Mouse (Mus musculus) splenic B cell, adult 2 months (primary cell): ENCODE results near the gene Prdm16.

Source experiments
- DNase-seq: peaks from one replicate; pipeline ENCODE4 v3.0.0-alpha.2; 2011; ENCODE audit warnings: low read depth, low spot score
- H3K27me3 ChIP-seq: 2 replicates; pipeline ENCODE4 v1.6.1; 2012; ENCODE audit warnings: mild to moderate bottlenecking, low read length, moderate library complexity, mixed read lengths; ENCODE audit not compliant: control insufficient read depth, poor library complexity, insufficient read depth, severe bottlenecking
- H3K36me3 ChIP-seq: 2 replicates; pipeline ENCODE4 v1.6.1; 2012; ENCODE audit warnings: mild to moderate bottlenecking, low read length, moderate library complexity, mixed read lengths; ENCODE audit not compliant: control insufficient read depth, poor library complexity, insufficient read depth, severe bottlenecking

Gene Prdm16

DNA sequence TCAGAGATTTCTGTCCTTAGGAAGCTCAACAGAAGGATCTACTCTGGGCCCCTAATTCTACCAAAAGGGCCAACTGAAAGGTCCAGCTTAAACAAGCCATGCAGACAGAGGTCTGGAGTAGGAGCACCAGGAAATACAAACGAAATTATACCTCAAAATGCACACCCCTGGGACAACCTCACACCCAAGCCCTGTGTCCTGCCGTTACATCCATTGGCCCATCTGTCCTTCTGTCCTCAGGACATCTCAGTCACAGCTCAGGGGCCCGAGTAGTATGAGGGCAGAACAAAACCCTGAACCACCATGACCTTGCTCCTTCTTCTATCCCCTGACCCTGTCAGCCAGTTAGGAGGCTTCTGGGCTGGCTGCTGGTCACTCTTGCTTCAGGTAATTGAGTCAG, 2.7 kb downstream of the Prdm16 start:
- no peak for DNase-seq
- Histone ChIP-seq H3K36me3 (no peaks in the 10 kb centered on the region), H3K27me3 (no peaks in the 10 kb centered on the region)

DNA sequence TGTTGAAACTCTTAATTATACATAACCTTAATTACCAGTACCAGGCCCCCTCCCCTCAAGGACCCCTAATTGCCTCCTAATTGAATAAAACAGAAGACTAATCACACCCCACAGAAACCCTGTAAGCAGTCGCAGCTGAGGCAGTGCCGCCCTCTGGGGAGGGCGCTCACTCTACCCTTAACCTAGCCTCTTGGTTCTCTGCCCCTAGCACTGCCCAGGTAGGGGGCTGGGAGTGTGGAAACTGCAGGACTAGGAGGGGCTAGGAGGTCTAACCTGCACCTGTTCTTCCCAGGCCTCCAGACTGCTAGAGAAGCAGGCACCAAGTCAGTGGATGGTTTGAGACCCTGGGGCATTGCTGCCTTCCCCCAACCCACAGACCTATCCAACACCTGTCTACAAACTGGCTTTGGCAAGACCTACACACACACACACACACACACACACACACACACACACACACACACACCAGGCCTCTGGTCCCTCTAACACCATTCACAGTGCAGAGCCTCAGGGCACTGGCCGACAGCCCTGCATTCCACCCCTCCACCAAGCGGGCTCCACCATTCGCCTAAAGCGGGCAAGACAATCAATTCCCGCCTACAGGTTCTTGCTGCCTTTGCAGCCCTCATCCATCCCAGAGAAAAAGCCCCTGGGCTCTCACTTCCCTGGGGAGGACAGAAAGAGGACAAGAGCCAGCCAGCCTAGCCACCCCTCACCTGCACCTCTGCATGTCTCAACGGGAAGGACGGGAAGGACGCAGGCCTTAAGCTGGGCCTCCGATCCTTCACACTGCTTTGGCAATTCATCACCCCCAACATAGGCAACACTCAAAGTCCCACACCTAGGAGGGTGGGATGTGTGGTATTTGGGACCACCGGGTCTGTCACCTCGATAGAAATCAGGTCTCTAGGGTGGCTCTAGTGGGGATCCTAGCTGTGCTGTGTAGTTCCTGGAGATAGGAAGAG, 3.6 kb downstream of the Prdm16 start:
- no peak for DNase-seq
- no peaks in the 10 kb centered on the region for H3K27me3 ChIP-seq
- H3K36me3 ChIP-seq, result no peaks in the 10 kb centered on the region

DNA sequence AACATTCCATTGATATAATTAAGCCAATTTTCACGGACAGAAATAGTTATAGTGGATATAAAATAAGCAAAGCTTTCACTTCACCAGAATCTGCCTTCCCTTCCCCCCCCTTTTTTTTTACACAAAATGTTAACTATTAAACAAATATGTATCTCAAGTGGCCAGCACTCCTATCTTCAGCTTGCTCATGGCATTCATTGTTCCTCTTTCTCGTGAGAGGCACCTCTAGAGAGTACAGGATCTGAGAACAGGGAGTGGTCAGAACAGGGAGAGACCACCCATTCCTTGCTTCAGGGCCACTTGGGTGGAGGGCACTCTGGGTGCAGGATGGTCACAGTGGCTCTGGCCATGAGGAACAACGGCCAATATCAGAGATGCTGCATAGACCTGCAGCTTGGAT, 5.9 kb downstream of the Prdm16 start:
- no peak for DNase-seq
- Histone ChIP-seq H3K36me3 (no peaks in the 10 kb centered on the region), H3K27me3 (no peaks in the 10 kb centered on the region)

DNA sequence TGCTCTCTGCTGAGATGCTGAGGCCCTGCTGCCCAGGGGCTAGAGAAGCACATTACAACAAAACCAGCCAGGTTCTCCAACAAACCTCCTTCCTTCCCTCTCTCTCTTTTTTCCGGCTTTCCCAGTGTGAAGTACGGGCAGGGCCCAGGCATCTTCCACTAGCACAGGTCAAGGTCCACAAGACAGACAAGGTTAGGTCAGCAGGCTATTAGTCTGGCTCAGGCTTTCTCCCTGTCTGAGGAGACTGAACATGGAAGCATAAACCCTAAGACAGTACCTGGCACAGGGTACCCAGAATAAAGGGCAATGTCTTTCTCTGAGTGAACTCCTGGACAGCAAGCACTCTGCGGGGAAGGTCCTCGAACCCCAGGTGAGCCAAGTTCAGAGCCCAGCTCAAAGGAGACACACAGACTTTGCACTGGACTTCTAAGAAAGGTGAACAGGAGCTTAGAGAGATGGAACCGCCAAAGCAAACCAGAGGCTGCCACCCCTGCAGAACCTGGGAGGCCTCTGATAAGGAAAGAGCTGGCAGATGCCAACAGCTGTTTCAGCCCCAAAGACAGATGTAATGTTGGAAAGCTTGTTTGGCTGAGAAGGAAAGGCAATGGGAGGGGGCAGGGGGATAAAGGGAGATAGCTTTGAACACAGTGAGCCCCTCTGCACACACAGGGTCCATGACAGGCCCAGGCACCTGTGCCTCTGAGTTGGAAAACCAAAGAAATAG, 9.1 kb downstream of the Prdm16 start:
- no peaks in the 10 kb centered on the region for H3K36me3 ChIP-seq
- H3K27me3 ChIP-seq, result no peaks in the 10 kb centered on the region
- DNase-seq, result no peak

GRCm38 (mm10) chr4:154626282-154626681, 10.4 kb downstream of the Prdm16 start:
- DNase-seq, result no peak
- Histone ChIP-seq H3K36me3 (no peaks in the 10 kb centered on the region), H3K27me3 (no peaks in the 10 kb centered on the region)

DNA sequence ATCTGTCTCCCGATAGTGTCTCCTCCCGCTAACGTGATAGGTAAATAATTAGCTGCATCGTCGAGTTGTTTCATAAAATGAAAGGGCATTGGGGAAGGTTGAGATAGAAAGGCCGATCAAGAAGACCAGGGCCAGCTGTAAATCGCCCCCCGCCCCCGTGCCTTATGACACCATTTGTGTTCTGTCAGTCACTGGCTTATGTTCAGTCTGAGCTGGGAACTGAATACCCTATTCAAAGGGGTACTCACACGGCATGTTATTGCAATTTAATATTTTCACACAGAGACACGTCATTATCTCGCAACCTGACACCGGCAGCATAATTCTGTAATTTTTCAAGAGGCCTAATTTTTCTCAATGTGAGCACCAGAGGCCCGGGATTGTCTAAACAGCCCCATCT, 11.0 kb downstream of the Prdm16 start:
- no peak for DNase-seq
- H3K27me3 ChIP-seq, result no peaks in the 10 kb centered on the region
- H3K36me3 ChIP-seq, result no peaks in the 10 kb centered on the region

GRCm38 (mm10) chr4:154623241-154623640, 13.4 kb downstream of the Prdm16 start:
- H3K27me3 ChIP-seq, result no peaks in the 10 kb centered on the region
- no peaks in the 10 kb centered on the region for H3K36me3 ChIP-seq
- no peak for DNase-seq

GRCm38 (mm10) chr4:154622521-154622920, 14.2 kb downstream of the Prdm16 start:
- no peaks in the 10 kb centered on the region for H3K27me3 ChIP-seq
- no peak for DNase-seq
- no peaks in the 10 kb centered on the region for H3K36me3 ChIP-seq

DNA sequence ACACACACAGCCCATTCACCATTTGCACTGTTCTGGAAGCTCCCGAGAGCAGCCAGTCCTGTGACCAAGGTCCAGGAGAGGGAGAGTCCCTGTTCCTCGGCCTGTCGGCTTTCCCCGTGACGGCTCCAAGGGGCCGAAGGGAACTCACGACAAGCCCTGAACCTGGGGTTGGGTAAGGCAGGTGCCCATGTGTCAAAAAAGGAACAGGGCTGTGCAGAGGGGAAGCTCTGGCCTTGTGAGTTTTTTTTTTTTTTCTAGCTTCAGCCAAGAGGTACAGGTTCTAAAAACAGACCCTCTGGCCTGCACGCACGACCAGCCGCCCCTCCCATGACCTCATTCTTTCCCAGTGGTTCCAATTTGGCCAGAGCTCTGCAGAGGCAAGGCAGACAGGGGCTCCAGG, 25.5 kb downstream of the Prdm16 start:
- no peak for DNase-seq
- H3K27me3 ChIP-seq, result no peaks in the 10 kb centered on the region
- H3K36me3 ChIP-seq, result no peaks in the 10 kb centered on the region

DNA sequence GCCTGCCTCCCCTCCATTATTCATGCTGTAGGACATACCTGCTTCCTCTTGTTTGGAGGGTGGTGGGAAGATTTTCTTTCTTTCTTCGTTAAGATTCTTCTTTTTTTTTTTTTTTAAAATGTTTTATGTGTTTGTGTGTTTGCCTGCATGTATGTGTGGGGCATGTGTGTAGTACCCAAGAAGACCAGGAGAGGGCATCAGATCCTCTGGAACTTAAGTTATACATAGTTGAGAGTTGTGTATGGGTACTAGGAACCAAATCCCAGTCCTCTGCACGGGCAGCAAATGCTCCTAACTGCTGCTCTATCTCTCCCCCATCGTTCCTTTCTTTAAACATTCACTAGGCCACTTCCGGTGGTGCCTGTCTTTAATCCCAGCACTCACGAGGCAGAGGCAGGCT, 28.9 kb downstream of the Prdm16 start:
- DNase-seq, result no peak
- H3K27me3 ChIP-seq, result no peaks in the 10 kb centered on the region
- H3K36me3 ChIP-seq, result no peaks in the 10 kb centered on the region

- H3K27me3 ChIP-seq, result no peaks in the 10 kb centered on the region
- no peaks in the 10 kb centered on the region for H3K36me3 ChIP-seq
- DNase-seq, result no peak
Measured at GRCm38 (mm10) chr4:154604442-154604830, 32.2 kb downstream of the Prdm16 start.

DNA sequence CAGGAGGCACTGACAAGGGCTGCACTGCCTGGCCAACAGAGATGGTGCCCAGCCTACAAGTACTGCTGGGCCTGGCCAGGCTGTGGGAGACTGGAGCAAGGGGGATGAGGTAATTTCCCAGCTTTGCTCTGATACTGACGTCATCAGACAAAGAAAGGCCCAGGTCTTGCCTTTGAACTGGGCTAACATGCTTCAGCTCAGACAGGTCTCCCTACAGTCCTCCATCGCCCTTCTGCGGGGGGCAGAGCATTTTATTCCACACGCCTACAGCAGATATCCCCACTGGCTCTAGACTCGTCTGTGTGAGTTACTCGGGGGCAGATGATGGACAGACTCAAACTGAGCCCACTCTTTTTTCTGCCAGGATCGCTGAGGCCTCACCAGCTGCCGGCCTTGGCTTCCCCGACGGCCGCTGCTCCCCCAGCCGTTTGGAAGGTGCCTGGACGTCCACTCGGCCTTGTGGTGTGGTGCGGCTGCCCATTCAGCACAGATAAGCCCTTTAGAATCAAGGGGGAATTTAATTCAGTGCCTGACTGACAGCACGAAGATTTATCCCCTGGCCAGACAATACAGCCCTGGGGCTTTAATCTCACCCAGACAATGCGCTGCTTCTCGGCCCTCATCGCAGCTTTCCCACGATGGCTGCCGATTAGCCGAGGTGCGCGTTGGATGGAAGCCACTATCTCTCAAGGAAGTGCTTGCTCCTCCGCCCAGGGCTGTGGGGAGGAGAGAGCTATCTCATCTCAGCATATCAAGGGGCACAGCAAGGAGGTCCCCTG, 32.8 kb downstream of the Prdm16 start:
- DNase-seq, result no peak
- no peaks in the 10 kb centered on the region for H3K27me3 ChIP-seq

DNA sequence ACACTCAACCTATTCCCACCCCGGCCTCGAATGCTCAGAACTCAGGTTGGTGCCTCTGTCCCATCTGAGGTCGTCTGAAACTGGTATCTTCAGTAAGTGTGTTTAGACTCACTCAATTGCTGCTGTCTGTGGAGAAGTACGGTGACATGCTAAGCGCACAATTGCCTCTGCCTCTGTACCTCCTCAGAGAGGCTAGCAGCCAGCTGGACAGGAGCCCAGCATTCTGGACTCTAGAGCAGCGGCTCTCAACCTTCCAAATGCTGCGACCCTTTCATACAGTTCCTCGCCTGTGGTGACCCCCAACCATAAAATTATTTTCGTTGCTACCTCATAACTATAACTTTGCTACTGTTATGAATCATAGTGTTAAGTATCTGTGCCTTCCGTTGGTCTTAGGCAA, 34.3 kb downstream of the Prdm16 start:
- H3K27me3 ChIP-seq, result no peaks in the 10 kb centered on the region
- no peak for DNase-seq
- H3K36me3 ChIP-seq, result no peaks in the 10 kb centered on the region

More for the DNA sequence above, 32.8 kb downstream of the Prdm16 start:
- no peaks in the 10 kb centered on the region for H3K36me3 ChIP-seq

DNA sequence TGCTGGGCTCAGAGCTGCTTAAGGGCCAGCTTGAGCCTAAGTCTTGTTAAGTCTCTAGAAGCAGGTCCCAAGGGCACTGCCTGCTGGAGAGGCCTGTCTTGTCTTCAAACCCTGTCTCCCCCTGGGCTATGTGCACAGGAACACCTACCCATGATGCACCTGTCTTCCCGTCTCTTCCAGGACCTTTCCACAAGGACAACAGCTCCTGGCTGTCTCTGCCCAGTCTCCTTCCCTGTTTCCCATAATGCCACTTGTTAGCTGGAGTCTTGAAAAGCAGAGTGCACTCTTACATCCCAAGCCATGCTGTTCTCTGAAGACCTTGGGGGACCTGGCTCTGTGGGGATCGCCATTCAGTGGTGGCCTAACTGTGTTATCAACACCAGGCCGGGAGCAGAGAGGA, 35.7 kb downstream of the Prdm16 start:
- Histone ChIP-seq H3K36me3 (no peaks in the 10 kb centered on the region), H3K27me3 (no peaks in the 10 kb centered on the region)
- no peak for DNase-seq

GRCm38 (mm10) chr4:154599977-154600376, 36.7 kb downstream of the Prdm16 start:
- H3K27me3 ChIP-seq, result no peaks in the 10 kb centered on the region
- H3K36me3 ChIP-seq, result no peaks in the 10 kb centered on the region
- DNase-seq, result no peak
